Mouse (Mus musculus): ENCODE data around the gene Zbtb26. TPM values are rescaled to one million over a fixed set of nuclear protein-coding genes. Genes with fewer than 3 reads are reported as not detected.

The Zbtb26 gene
- polyA plus RNA-seq, 1 experiment: 0.98 TPM

- no peak for TF ChIP-seq CTCF (IDR thresholded peaks at IDR 0.05; ENCODE audit: control insufficient read depth, insufficient read depth, insufficient read length)
- TF ChIP-seq CEBPB (IDR thresholded peaks at IDR 0.05; ENCODE audit: low read depth): no peak
- no peak for TF ChIP-seq FOSL1 (IDR thresholded peaks at IDR 0.05; ENCODE audit: insufficient read depth, low read length, poor library complexity, severe bottlenecking)
- H3K36me3 ChIP-seq (ENCODE audit: control insufficient read depth, insufficient read depth): peaks cover 67% of the 10 kb centered on the region
These were observed 37.1 kb upstream of the Zbtb26 start for GRCm38 (mm10) chr2:37480039-37480438.

GRCm38 (mm10) chr2:37479559-37479958 is 36.6 kb upstream of the Zbtb26 start:
- no peak overlapping the region for H3K4me3 ChIP-seq (ENCODE audit: insufficient read depth, poor library complexity, severe bottlenecking)
- peaks cover 1% of the 10 kb centered on the region for H3K79me3 ChIP-seq (ENCODE audit: low read depth)
- peaks cover 66% of the 10 kb centered on the region for H3K36me3 ChIP-seq (ENCODE audit: control insufficient read depth, insufficient read depth)
- H3K79me2 ChIP-seq (ENCODE audit: control insufficient read depth, insufficient read depth): no peaks in the 10 kb centered on the region
- no peaks in the 10 kb centered on the region for H3K27me3 ChIP-seq (ENCODE audit: control insufficient read depth, insufficient read depth, insufficient read length)
- TF ChIP-seq MYOG (IDR thresholded peaks at IDR 0.05; ENCODE audit: control insufficient read depth, extremely low read depth, insufficient read length): no peak
- H3ac ChIP-seq (ENCODE audit: control insufficient read depth, insufficient read length, low read depth): no peak overlapping the region

More at GRCm38 (mm10) chr2:37480039-37480438, 37.1 kb upstream of the Zbtb26 start:
- no peak overlapping the region for H3K4me3 ChIP-seq (ENCODE audit: insufficient read depth, poor library complexity, severe bottlenecking)
- no peaks in the 10 kb centered on the region for H3K27me3 ChIP-seq (ENCODE audit: control insufficient read depth, insufficient read depth, insufficient read length)
- no peak overlapping the region for H3ac ChIP-seq (ENCODE audit: control insufficient read depth, insufficient read length, low read depth)
- peaks cover 1% of the 10 kb centered on the region for H3K79me3 ChIP-seq (ENCODE audit: low read depth)
- H3K79me2 ChIP-seq (ENCODE audit: control insufficient read depth, insufficient read depth): no peaks in the 10 kb centered on the region

DNA sequence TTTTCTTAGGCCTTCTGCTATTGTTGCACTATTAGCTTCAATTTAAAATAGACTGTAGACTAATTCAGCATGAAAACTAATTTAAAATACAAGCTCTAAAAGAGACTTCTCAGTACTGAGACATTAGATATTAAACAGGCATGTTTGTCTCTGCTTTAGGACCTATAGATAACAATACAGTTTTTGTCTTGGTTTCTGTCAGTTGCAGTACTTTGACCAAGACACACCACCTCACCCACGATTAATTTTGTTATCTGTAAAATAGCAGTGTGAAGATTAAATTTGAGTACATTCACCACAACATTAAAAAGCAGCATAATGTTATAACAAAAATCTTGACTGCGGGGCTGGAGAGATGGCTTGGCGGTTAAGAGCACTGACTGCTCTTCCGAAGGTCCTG is 23.3 kb upstream of the Zbtb26 start:
- H3ac ChIP-seq (ENCODE audit: control insufficient read depth, insufficient read length, low read depth): no peak overlapping the region
- no peak overlapping the region for H3K4me3 ChIP-seq (ENCODE audit: insufficient read depth, poor library complexity, severe bottlenecking)
- peaks cover 23% of the 10 kb centered on the region for H3K36me3 ChIP-seq (ENCODE audit: control insufficient read depth, insufficient read depth)
- H3K79me3 ChIP-seq (ENCODE audit: low read depth): peaks cover 34% of the 10 kb centered on the region
- TF ChIP-seq MYOD1 (IDR thresholded peaks at IDR 0.05; ENCODE audit: control insufficient read depth, insufficient read length, low read depth): no peak
- no peak for TF ChIP-seq USF1 (IDR thresholded peaks at IDR 0.05; ENCODE audit: low read depth)
- TF ChIP-seq MYOG (IDR thresholded peaks at IDR 0.05; ENCODE audit: control insufficient read depth, extremely low read depth, insufficient read length): no peak
- no peak for TF ChIP-seq CTCF (IDR thresholded peaks at IDR 0.05; ENCODE audit: control insufficient read depth, insufficient read depth, insufficient read length)
- TF ChIP-seq FOSL1 (IDR thresholded peaks at IDR 0.05; ENCODE audit: insufficient read depth, low read length, poor library complexity, severe bottlenecking): no peak
- TF ChIP-seq MAX (IDR thresholded peaks at IDR 0.05): no peak
- TF ChIP-seq CEBPB (IDR thresholded peaks at IDR 0.05; ENCODE audit: low read depth): no peak
- H3K79me2 ChIP-seq (ENCODE audit: control insufficient read depth, insufficient read depth): peaks cover 71% of the 10 kb centered on the region
- no peaks in the 10 kb centered on the region for H3K27me3 ChIP-seq (ENCODE audit: control insufficient read depth, insufficient read depth, insufficient read length)

- Histone ChIP-seq H3K79me3 (ENCODE audit: low read depth) (peaks cover 79% of the 10 kb centered on the region), H3K4me3 (ENCODE audit: insufficient read depth, poor library complexity, severe bottlenecking) (no peak overlapping the region), H3ac (ENCODE audit: control insufficient read depth, insufficient read length, low read depth) (no peak overlapping the region), H3K27me3 (ENCODE audit: control insufficient read depth, insufficient read depth, insufficient read length) (no peaks in the 10 kb centered on the region), H3K79me2 (ENCODE audit: control insufficient read depth, insufficient read depth) (peaks cover 99% of the 10 kb centered on the region), H3K36me3 (ENCODE audit: control insufficient read depth, insufficient read depth) (peaks cover 15% of the 10 kb centered on the region)
- TF ChIP-seq USF1 (IDR thresholded peaks at IDR 0.05; ENCODE audit: low read depth): no peak
- TF ChIP-seq CTCF (IDR thresholded peaks at IDR 0.05; ENCODE audit: control insufficient read depth, insufficient read depth, insufficient read length): no peak
- TF ChIP-seq CEBPB (IDR thresholded peaks at IDR 0.05; ENCODE audit: low read depth): no peak
- no peak for TF ChIP-seq MYOG (IDR thresholded peaks at IDR 0.05; ENCODE audit: control insufficient read depth, extremely low read depth, insufficient read length)
- TF ChIP-seq MAX (IDR thresholded peaks at IDR 0.05): no peak
- TF ChIP-seq MYOD1 (IDR thresholded peaks at IDR 0.05; ENCODE audit: control insufficient read depth, insufficient read length, low read depth): no peak
- TF ChIP-seq FOSL1 (IDR thresholded peaks at IDR 0.05; ENCODE audit: insufficient read depth, low read length, poor library complexity, severe bottlenecking): no peak
These were observed 17.8 kb upstream of the Zbtb26 start for GRCm38 (mm10) chr2:37460707-37461106.

DNA sequence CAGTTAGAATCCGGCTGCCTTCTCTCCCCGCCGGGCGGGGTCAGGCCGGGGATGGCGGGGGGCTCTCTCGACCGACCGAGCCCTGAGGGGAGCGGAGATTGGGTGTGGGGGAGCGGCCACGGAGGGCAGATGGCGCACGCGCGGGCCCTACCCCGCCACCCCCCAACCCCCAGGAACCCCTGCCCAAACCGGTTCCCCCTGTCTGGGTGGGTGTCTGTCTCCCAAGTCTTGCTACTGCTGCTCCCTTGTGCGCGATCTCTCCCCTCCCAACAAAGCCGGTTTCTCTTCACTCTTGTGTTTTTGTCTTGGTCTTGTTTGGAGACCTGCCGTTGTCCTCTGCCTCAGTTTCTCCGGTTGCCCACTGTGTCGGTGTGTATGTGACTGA is 9.4 kb upstream of the Zbtb26 start:
- Histone ChIP-seq H3K79me3 (ENCODE audit: low read depth) (peaks cover 62% of the 10 kb centered on the region), H3ac (ENCODE audit: control insufficient read depth, insufficient read length, low read depth) (peak overlapping the region; percentile 94), H3K79me2 (ENCODE audit: control insufficient read depth, insufficient read depth) (peaks cover 84% of the 10 kb centered on the region), H3K4me3 (ENCODE audit: insufficient read depth, poor library complexity, severe bottlenecking) (peak overlapping the region; percentile 79), H3K36me3 (ENCODE audit: control insufficient read depth, insufficient read depth) (peaks cover 2% of the 10 kb centered on the region), H3K27me3 (ENCODE audit: control insufficient read depth, insufficient read depth, insufficient read length) (no peaks in the 10 kb centered on the region)
- no peak for TF ChIP-seq USF1 (IDR thresholded peaks at IDR 0.05; ENCODE audit: low read depth)
- TF ChIP-seq MYOG (IDR thresholded peaks at IDR 0.05; ENCODE audit: control insufficient read depth, extremely low read depth, insufficient read length): no peak
- TF ChIP-seq MYOD1 (IDR thresholded peaks at IDR 0.05; ENCODE audit: control insufficient read depth, insufficient read length, low read depth): no peak
- TF ChIP-seq CEBPB (IDR thresholded peaks at IDR 0.05; ENCODE audit: low read depth): no peak
- TF ChIP-seq FOSL1 (IDR thresholded peaks at IDR 0.05; ENCODE audit: insufficient read depth, low read length, poor library complexity, severe bottlenecking): no peak
- no peak for TF ChIP-seq CTCF (IDR thresholded peaks at IDR 0.05; ENCODE audit: control insufficient read depth, insufficient read depth, insufficient read length)
- no peak for TF ChIP-seq MAX (IDR thresholded peaks at IDR 0.05)

GRCm38 (mm10) chr2:37451667-37452375 is 8.9 kb upstream of the Zbtb26 start:
- no peaks in the 10 kb centered on the region for H3K27me3 ChIP-seq (ENCODE audit: control insufficient read depth, insufficient read depth, insufficient read length)
- TF ChIP-seq MYOD1 (IDR thresholded peaks at IDR 0.05; ENCODE audit: control insufficient read depth, insufficient read length, low read depth) (no peak), MAX (IDR thresholded peaks at IDR 0.05) (peak; percentile 28), CTCF (IDR thresholded peaks at IDR 0.05; ENCODE audit: control insufficient read depth, insufficient read depth, insufficient read length) (no peak), USF1 (IDR thresholded peaks at IDR 0.05; ENCODE audit: low read depth) (peak; percentile 70), FOSL1 (IDR thresholded peaks at IDR 0.05; ENCODE audit: insufficient read depth, low read length, poor library complexity, severe bottlenecking) (no peak), CEBPB (IDR thresholded peaks at IDR 0.05; ENCODE audit: low read depth) (no peak)
- peak overlapping the region; percentile 79 for H3K4me3 ChIP-seq (ENCODE audit: insufficient read depth, poor library complexity, severe bottlenecking)
- H3K79me2 ChIP-seq (ENCODE audit: control insufficient read depth, insufficient read depth): peaks cover 84% of the 10 kb centered on the region
- H3ac ChIP-seq (ENCODE audit: control insufficient read depth, insufficient read length, low read depth): peak overlapping the region; percentile 94
- peaks cover 6% of the 10 kb centered on the region for H3K36me3 ChIP-seq (ENCODE audit: control insufficient read depth, insufficient read depth)
- H3K79me3 ChIP-seq (ENCODE audit: low read depth): peaks cover 64% of the 10 kb centered on the region

All from C2C12 (cell line).